In the genomic region with DNA sequence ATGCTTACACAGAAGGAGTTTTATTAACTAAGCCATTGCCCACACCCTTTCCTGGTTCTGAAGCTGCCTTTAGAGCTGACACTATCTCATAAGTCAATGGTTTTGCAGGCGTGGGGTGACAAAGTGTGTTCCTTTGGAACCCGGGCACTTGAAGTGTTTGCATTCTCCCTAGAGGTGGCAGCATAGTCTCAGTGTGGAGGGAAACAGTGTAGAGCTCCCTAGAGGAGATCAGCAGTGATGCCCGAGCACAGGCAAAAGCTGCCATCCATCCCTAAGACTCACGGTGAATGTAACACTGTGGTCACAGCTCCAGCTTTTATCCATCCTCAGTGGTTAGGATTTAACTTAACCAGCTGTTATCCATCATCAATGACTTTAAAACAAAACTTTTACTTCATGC, we compare ENCODE assay signal across 9 mouse cellular contexts. TPM values are rescaled to one million over a fixed set of nuclear protein-coding genes. Genes with fewer than 3 reads are reported as not detected.
DNase-seq lines count a peak whose midpoint lies in the region; ATAC-seq lines count a peak whose summit lies in the region.
"Had no signal": no experiment of that assay in that cellular context is flagged by ENCODE, and none has a peak within 500 bp of the region (broad histone marks: within the 10 kb centered on the region; RNA-seq: fewer than 3 reads in every experiment).

No protein-coding gene starts in this region.

- H3K27ac ChIP-seq in forebrain, embryonic 16.5 days (ENCODE audit: low read length): no peak overlapping the region
- H3K27ac ChIP-seq: heart, embryonic 13.5 days had no signal

- no peaks in the 10 kb centered on the region for H3K9me3 ChIP-seq in forebrain, embryonic 16.5 days (ENCODE audit: control insufficient read depth, low read length)
- H3K9me3 ChIP-seq: heart, embryonic 13.5 days had no signal

- no peak overlapping the region for H3K4me3 ChIP-seq in forebrain, embryonic 16.5 days (replicated peaks; ENCODE audit: low read length)
- H3K4me3 ChIP-seq: heart, embryonic 13.5 days had no signal

- DNase-seq in adrenal gland, postnatal 10 days: peak; percentile 20
- no peak for DNase-seq in adrenal gland, adult 8-10 months
- DNase-seq in ovary, postnatal 14 days (ENCODE audit: low spot score): peak; percentile 22
- no peak for DNase-seq in ovary, postnatal 10 days (ENCODE audit: low spot score)
- DNase-seq in layer of hippocampus, adult 18-20 months (ENCODE audit: low spot score in 2 of 2): peak; percentile 45 to 72
- DNase-seq in lung, postnatal 36 days: peak; percentile 22
- DNase-seq in thymus, postnatal 14 days: peak; percentile 42

- no peak overlapping the region for H3K4me2 ChIP-seq in forebrain, embryonic 16.5 days (ENCODE audit: low read length)
- H3K4me2 ChIP-seq: heart, embryonic 13.5 days had no signal

- no peaks in the 10 kb centered on the region for H3K36me3 ChIP-seq in forebrain, embryonic 16.5 days (ENCODE audit: control insufficient read depth, insufficient read depth)
- H3K36me3 ChIP-seq: heart, embryonic 13.5 days had no signal

- peak; percentile 90 for ATAC-seq in forebrain, embryonic 16.5 days

- H3K4me1 ChIP-seq in forebrain, embryonic 16.5 days (replicated peaks; ENCODE audit: control insufficient read depth, insufficient read depth, low read length): no peaks in the 10 kb centered on the region
- H3K4me1 ChIP-seq: heart, embryonic 13.5 days had no signal

- no peak overlapping the region for H3K9ac ChIP-seq in forebrain, embryonic 16.5 days (replicated peaks; ENCODE audit: low read depth, low read length)
- H3K9ac ChIP-seq: heart, embryonic 13.5 days had no signal

- no peaks in the 10 kb centered on the region for H3K27me3 ChIP-seq in forebrain, embryonic 16.5 days (replicated peaks; ENCODE audit: control insufficient read depth, insufficient read depth, low read length)
- H3K27me3 ChIP-seq: heart, embryonic 13.5 days had no signal

- 45% methylated on average over 4 of the region's 4 CpGs for WGBS in forebrain, embryonic 16.5 days

RNA-seq across cellular contexts. Expression of a gene that starts 13.4 kb away (rescaled TPM):
- not detected for total RNA-seq in adrenal gland, postnatal 10 days (2021)
- total RNA-seq in adrenal gland, adult 8-10 months (2022): under 1 TPM in 1 of 4 experiments, not detected in 3; 0.22 TPM
- polyA plus RNA-seq in forebrain, embryonic 16.5 days (2015; fragmentation: Nextera tagmentation; extraction: Ambion mirVana): not detected in 2 replicates
- under 1 TPM in 1 of 2 experiments, not detected in 1; 0.23 TPM for total RNA-seq in layer of hippocampus, adult 18-20 months (2021)
- polyA plus RNA-seq: heart, embryonic 13.5 days had no signal

Comparison
In these comparisons a context has a peak if more than half of its experiments do, and no peak if none do; other contexts are left out.
1. DNase-seq: peak in adrenal gland, postnatal 10 days (single experiment), ovary, postnatal 14 days (single experiment), layer of hippocampus, adult 18-20 months (2 of 2), lung, postnatal 36 days (single experiment) and thymus, postnatal 14 days (single experiment); none in adrenal gland, adult 8-10 months (single experiment) and ovary, postnatal 10 days (single experiment).